In the genomic region with DNA sequence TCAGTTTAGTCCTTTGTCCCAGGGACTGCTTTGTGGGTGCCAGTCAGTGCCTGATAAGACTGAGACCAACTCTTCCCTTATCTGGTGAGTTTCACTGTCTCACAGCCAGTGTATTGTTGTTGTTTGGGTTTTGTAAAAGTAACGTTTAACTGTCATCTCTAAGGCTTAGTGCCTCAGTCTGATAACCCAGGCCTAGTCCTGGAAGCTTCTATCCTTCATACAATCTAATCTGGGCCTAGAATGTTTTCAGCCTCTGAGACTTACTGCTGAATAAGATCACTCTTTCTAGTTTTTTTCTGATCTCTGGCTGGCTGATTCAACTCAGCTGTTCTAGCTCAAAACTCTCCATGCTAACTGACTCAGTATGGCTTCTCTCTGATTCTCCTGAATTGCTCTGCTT, we compare ENCODE assay signal across 21 mouse cellular contexts. TPM values are rescaled to one million over a fixed set of nuclear protein-coding genes. Genes with fewer than 3 reads are reported as not detected.
"Had no signal": no experiment of that assay in that cellular context is flagged by ENCODE, and none has a peak within 500 bp of the region (broad histone marks: within the 10 kb centered on the region; RNA-seq: fewer than 3 reads in every experiment).

No protein-coding gene starts in this region.

- H3K9me3 ChIP-seq: limb, embryonic 10.5 days; neural tube, embryonic 13.5 days; stomach, embryonic 15.5 days had no signal

- H3K27ac ChIP-seq: limb, embryonic 10.5 days; neural tube, embryonic 13.5 days; stomach, embryonic 15.5 days had no signal

- ATAC-seq: intestine, postnatal 0 days; lung, postnatal 0 days; midbrain, embryonic 16.5 days had no signal

- H3K9ac ChIP-seq: neural tube, embryonic 13.5 days; stomach, embryonic 15.5 days had no signal

- H3K27me3 ChIP-seq: neural tube, embryonic 13.5 days; stomach, embryonic 15.5 days had no signal

- H3K36me3 ChIP-seq: neural tube, embryonic 13.5 days; stomach, embryonic 15.5 days had no signal

- H3K4me3 ChIP-seq: limb, embryonic 10.5 days; neural tube, embryonic 13.5 days; stomach, embryonic 15.5 days had no signal

- DNase-seq: kidney, adult 8-10 months; kidney, postnatal 36 days; lung, adult 2 months; lung, postnatal 36 days; right cerebral cortex, postnatal 14 days; thymus, adult 2 months; thymus, postnatal 25 days had no signal

- H3K4me2 ChIP-seq: midbrain, embryonic 11.5 days; neural tube, embryonic 13.5 days; stomach, embryonic 15.5 days had no signal

RNA-seq across cellular contexts. Expression of a gene that starts 44.9 kb away (rescaled TPM):
- total RNA-seq: layer of hippocampus, postnatal 10 days; left cerebral cortex, postnatal 14 days; megakaryocyte, adult 5-6 weeks had no signal
- polyA plus RNA-seq: intestine, postnatal 0 days; kidney, embryonic 16.5 days; limb, embryonic 10.5 days; limb, embryonic 14.5 days; lung, postnatal 0 days; midbrain, embryonic 11.5 days; midbrain, embryonic 16.5 days; neural tube, embryonic 13.5 days; spleen, adult 2 months; stomach, embryonic 15.5 days; urinary bladder, adult 2 months had no signal
